Mouse (Mus musculus) cerebellum, adult 8-10 months (tissue): Measurements from ENCODE around the gene Fam19a3.
A peak's percentile ranks its signal among the peaks of the same experiment; 100 is the strongest.
"Not testable (repeated sequence)": the region's sequence is repeated elsewhere in the genome, so short reads cannot be mapped to it uniquely, and the experiment has no call there.

Source experiments
- DNase-seq: peaks from one replicate; pipeline ENCODE4 v3.0.0; 2022

Fam19a3 gene

DNA sequence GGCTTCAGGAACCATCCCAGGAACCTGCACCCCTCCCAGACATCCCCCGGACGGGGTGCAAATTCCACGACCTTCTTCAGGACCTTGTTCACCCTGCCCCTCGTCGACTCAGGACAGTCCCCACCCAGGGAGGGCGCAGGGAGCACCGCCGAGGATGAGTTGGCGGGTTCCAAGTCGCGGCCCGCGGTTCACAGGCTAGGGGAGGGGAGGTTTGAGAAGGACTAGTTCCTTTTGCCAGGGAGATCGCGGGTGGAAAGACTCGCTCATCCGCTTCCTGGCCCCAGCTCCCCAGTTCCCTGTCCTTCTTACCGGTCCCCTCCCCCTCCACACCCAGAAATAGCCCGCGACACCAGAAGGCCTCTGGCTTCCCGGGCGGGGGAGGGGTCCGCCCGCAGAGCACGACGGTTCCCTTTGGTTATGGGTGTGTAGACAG is at the start of gene Fam19a3:
Gene Fam19a3, minus strand, starts transcription at position 370 of the 433 bp plus-strand sequence.
- no peak for DNase-seq

DNA sequence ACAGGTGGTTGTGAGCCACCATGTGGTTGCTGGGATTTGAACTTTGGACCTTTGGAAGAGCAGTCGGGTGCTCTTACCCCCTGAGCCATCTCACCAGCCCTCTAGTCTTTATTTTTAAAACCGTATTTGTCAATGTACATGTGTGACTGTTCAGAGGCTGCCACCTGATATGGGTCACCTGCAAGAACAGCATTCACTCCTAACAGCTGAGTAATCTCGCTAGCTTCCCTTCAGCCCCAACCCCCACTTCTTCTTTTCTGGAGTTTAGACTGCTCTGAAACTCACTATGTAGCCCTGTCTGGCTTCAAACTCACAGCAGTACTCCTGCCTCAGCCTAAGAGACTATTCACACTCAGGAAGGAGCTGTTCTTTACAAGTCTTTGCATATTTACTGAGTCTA is 40.8 kb upstream of the Fam19a3 start:
- DNase-seq: no peak

DNA sequence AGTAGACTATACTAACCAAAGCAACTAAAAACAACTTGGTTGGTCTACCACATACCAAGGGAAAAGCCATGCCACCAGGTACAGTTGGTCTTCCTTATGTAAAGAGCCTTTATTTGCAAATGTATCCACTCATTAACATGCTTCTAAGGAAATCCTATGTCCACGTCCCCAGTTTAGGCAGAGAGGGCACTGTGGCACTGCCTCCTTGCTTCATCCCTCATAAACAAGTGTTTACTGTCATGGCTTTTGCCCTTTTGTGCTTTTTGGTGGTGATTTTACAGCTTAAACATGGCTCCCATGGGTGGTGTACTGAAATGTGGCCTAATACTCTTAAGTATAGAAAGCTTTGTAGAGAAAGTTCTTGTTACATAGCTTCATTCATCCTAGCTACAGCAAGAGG is 38.8 kb upstream of the Fam19a3 start:
- DNase-seq: no peak

DNA sequence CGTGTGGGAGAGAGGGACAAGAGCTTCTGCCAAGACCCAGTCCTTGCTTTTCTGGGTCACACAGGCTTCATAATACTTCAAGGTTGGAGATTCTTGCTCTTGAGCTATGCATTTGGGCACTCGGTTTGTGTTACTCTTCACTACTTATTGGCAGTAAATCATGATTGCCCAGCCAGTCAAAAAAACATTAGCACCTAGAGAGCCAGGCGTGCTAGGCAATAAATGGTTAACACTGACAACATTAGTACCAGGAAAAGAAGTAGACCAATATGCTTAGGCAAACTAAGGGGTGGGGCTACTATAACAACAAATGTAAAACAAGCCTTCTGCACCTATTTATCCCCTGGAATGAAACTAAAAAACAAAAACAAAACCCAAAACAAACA is 37.1 kb upstream of the Fam19a3 start:
- DNase-seq: no peak

DNA sequence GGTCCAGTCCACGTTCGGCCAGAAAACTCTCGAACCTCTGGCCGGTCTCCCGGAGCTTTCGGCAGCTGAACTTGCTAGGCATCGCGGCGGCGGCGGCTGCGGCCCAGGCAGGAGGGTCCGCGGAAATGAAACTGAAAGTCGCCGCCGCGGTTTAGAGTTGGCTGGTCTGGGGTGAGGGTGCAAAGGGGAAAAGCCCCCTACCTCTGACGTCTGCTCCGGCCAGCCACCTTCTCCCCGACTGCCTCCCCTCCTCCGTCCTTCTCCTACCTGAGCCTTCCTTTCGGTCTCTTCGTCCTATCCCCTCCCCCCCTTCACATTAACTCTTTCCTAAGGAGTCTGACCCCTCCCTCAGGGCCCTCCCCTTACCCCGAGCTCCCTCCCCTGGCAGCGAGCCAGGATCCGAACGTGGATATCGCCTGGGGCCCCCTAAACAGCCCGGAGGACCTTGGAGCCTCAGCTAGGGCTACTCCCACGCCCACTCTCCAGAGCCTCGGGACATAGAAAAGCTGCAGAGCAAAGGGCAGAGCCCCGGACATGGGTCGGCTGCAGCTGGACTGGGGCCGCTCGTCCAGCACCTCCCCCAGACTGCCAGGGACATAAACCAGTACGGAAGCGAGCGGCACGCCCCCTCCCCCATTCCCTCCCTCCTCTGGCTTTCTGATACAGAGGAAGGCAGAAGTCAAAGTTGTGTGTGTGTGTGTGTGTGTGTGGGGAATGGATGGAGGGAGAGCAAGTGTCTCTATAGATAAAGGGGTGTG is 36.5 kb upstream of the Fam19a3 start, which contains the start of gene Mov10:
Gene Mov10, minus strand, starts transcription at position 573 of the 758 bp plus-strand sequence.
- peak; percentile 19 for DNase-seq

DNA sequence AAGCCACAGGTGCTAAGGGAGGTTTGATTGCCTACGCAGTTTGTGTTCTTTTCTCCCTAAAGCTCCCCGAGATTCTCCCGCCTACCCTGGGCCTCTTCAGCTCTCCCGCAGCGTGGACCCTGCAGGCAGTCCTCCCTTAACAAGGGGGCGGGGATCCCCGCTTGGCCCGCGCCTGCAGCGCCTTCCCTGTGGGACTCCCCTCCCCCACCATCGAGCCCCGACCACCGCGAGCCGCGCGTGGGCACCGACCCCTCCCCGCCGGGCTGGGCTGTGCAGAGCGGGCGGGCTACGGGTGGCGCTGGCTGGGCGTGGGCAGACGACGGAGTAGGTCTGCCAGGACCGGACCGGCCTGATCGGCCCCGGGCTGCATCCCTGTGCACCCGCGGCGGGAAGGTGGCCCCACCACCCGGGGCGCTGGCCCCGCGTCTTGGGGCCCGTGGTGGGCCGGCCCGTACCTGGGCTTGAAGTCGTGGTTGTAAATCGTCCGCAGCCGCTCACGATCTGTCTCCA is 35.9 kb upstream of the Fam19a3 start:
- peak; percentile 10 for DNase-seq

DNA sequence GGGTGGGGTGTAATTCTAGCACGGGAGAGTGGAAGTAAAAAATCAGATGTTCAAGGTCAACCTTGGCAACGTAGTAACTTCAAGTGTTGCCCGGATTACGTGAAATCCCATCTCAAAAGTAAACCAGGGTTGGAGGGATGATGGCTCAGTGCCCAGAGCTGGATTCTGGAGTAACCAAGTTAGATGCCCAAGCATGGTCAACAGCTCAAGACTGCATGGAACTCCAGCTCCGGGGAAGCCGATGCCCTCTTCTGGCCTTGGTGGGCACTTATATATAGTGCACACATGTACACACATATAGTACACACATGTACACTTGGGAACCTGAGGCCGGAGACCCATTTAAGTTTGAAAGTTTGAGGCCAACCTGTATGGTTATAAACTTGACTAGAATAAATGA is 34.5 kb upstream of the Fam19a3 start:
- DNase-seq: no peak

DNA sequence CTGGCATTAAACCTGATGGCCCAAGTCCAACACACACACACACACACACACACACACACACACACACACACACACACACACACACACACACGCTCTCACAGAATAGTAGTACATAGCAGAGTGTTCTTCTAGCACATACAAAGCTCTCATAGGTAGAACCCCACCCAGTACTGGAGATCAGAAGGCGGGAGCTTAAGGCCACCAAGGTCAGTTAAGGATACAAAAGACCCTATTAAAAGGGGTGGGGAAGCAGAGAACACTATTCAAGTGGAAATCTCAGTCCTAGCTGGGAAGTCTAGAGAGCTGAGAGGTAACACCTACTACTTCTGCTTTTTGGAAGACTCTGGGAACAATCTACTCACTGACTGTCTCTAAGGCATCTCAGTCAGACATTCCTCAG is 33.7 kb upstream of the Fam19a3 start:
- DNase-seq: no peak

DNA sequence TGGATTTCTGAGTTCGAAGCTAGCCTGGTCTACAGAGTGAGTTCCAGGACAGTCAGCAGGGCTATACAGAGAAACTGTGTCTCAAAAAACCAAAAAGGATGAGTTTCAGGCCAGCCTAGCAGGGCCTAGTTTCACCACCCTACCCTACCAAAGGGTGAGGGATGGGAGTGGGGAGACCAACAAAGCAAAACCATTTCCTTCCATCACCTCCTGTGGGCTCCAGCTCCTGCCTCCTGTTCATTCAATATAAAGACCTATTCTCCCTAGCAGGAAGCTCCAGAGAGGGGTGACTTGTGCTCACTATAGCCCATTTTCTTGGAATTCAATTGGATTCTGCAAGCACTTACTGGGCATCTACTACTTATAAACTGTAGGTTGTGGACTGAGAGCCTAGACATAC is 33.1 kb upstream of the Fam19a3 start:
- no peak for DNase-seq

DNA sequence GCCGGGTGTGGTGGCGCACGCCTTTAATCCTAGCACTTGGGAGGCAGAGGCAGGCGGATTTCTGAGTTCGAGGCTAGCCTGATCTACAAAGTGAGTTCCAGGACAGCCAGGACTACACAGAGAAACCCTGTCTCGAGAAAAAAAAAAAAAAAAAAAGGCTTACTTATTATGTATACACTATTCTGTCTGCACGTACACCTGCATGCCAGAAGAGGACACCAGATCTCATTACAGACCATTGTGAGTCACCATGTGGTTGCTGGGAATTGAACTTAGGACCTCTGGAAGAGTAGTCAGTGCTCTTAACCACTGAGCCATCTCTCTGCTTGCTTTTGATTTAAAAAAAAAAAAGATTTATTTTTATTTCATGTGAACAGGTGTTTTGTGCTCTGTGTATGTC is 31.6 kb upstream of the Fam19a3 start:
- DNase-seq: not testable (repeated sequence)

DNA sequence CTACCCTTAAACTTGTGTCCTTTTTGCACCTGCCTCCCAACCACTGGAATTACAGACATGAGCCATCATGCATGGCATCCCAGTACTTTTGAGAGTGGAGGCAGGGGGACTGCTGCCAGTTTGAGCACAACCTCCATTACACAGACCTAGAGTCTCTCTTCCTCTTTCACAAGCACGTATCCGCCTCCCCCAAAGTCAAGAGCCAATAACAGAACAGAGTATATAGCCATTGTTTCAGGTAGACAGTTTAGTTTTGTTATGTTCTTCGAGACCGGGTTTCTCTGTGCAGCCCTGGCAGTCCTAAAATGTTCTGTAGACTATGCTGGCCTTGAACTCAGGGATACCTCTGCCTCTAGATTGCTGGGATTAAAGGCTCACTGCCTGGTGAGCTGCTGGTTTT is 30.6 kb upstream of the Fam19a3 start:
- DNase-seq: no peak

DNA sequence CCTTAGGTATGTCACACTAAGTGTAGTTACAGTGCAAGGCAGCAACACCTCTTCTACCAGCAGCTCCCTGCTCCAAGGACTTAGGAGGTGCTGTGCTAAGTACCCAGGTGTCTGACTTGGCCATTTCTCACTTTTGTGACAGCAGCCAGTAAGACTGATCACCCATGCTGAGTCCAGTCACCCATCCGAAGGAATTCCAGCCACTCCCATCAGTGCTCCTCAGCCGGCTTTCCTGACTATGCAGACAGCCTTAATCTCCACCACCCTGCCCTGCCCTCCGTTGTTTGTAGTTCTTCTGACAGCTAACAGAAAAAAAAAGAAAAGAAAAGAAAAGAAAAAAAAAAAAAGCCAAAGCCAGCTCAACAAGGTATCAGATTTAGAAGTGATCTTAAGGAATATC is 30.1 kb upstream of the Fam19a3 start:
- DNase-seq: no peak

DNA sequence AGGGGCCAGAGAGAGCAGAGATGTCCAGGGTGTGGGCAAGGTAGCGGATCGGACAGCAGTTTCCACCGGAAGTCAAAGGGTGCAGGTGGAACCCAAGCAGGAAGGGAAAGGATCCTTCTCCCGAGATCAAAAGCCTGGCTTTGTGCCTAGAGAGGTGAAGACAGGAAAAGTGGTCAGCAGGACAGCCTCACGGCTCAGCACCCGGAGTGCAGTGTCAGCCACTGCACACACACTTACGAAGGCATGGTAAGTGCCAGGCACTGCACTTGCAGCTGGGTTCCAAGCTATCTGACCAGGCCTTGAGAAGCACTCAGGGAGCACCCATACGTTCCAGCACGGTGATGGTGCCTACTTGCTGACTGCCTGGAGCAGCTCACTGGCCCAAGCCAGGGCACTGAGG is 23.9 kb upstream of the Fam19a3 start:
- DNase-seq: no peak

DNA sequence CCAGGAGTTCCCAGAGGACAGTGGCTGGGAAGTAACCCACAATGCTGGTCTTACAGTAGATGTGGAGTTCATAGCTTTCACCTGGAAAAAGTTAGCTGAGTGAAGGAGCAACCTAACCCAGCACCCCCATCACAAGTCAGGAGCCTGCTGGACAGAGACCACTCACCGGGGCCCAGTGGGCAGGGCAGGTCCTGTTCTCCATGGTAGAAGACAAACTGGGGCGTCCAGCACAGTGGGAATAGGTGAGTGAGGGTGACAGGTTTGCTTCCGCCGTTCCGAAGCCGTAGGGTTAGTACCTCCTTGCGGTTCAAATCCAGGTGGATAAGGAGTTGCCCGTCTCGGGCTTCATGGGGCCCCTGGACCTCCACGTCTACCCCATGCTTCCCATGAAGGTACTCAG is 22.7 kb upstream of the Fam19a3 start:
- no peak for DNase-seq

DNA sequence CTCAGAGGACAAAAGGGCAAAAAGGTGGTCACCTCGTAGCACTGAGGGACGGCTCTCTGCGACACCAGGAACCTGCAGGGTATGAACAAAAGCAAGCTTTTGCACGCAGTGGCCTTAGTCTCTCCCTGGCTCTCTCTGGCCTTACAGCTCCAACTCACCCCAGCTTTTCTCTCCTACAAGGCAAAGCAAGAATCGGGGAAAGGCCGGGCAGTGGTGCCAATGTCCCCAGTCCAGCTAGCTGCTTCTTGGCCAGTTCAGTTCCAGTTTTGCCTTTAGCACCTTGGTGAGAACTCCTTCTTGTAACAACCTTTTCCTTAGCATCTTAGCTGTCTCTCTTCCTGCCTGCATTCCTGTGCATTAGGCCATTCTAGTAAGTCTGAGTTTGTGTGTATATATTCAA is 19.8 kb upstream of the Fam19a3 start:
- DNase-seq: no peak

DNA sequence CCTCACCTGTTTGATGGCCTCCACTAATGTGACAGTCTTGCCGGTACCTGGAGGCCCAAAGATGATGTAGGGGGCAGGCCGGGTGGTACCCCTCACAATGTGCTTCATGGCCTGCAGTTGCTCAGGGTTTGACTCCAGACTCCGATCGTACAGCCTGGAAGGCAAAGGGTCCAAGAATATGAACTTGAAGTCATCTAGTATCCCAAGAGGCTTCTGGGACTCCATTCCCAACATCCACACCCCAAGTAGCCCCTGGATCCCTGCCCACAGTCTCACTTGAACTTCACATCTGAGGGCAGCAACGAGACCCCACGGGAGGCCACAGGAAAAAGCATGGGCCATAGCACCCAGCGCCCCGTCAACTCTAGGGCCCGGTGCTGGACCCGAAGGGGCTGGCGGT is 19.0 kb upstream of the Fam19a3 start:
- DNase-seq: no peak

DNA sequence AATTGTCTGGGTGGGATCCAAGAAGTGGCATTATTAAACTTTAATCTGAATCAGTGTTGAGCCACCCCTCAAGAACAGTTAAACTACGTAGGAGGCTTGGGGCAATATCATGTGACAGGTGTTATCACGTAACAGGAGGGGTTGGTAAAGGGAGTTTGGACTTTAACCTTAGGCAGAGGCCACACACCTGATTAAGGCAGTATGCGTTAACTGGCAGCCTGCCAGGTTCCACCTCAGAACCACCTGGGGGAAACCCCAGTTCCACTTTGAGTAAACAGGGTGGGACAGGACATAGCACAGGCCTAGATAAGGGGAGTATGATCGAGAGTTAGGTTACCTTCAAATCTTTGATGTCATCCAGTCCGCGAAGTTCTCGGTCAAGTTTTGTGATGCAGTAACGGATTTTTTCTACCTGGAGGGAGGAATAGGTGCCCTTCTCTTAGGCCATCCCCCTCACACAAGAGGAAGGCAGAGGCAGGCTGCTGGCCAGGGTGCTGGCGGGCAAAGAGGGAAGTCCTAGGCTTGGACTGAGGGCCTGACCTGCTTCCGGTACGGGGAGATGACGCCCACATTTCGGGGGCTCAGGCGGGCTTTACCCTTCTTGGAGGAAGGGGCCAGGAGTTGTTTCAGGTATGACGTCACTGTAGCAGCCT is 14.9 kb upstream of the Fam19a3 start:
- DNase-seq: no peak

DNA sequence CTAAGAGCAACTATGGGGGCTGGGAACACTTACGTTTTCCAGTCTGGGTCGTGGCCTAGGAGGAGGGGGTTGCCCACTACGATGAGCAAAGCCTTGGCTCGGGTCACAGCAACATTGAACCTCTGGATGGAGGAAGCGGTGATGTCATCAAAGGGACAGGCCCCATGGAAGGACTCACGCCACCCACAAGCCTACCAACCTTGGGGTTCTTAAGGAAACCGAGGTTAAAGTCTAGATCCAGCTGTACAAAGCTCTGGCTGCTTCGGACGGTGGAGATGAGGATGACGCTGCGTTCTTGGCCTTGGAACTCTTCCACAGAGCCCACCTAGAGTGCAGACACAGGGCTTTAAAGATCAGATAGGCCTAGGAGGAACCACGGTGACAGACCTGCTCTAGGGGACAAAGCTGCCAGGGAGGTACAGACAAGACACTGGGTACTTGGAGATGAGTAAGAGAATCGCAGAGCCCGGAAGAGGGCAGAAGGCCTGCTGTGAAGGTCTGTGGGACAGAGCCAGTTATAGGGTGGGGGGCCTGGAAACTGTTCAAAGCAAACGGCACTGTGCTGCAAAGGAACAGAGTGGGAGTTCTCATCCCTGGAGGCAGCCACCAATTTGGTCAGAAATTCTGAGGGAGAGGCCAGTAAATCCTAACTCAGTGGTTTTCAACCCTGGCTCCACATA is 14.2 kb upstream of the Fam19a3 start:
- DNase-seq: no peak

DNA sequence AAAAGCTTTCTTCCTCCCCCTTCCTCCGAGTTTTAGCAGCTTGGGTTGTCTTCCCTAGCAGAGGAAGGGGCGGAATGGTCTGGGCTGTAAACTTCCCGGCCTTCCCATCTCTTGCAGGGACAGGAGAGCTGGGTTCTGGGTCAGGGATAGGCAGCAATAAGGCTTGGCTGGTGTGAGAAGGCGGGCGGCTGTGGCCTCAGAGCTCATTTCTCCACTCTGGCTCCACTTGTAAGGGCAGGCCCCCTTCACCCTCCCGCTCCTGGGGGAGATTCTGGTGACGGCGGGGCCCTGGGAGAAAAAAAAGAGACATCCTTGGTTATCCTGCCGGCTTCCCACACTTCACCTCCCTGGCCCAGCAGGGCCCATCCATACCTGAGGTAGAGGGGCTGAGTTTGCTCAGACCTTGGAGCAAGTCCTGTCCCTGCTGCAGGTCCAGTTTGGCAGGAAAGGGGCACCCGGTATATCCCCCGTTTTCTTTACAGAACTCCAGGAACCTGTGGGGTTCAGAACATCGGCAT is 13.4 kb upstream of the Fam19a3 start:
- no peak for DNase-seq

DNA sequence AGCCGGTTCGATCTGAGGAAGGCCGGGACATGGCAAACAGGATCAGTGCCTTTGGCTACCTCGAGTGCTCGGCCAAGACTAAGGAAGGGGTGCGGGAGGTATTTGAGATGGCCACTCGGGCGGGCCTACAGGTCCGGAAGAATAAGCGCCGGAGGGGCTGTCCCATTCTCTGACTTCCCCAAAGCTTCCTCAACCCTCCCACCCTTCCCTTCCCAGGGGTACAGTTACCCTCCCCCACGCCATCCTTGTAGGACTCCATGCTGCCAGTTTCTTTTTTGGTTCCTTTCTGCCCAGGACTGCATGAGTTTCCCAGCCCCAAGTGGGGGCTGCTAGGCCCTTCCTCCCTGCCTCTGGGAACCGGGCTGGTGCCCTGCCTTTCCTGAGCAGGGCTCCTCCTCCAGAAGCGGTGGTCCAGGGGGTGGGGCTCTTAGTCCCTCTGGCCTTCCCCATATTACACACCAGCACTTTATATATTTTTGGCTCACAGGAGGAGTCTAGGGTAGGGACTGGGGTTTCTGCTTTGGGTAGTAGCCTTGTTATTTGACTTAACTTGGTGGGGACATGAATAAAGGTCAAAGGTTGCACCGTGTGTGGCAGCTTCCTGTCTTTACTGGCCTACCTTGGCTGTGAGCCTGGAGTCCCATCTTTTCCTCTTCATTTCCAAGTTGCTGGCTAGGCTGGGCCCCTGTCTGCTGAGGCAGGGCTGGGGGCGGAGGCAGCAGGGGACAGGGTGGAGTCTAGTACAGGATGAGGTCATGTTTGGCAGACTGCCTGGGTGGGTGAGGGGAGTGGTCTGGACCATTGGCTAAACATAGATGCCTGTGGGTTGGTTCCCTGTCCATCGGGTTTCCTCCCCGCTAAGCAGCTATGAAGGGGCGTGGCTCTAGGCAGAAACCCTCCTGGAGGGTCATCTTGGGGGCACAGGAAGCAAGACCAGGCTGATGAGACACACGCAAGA is 12.5 kb upstream of the Fam19a3 start:
- no peak for DNase-seq

DNA sequence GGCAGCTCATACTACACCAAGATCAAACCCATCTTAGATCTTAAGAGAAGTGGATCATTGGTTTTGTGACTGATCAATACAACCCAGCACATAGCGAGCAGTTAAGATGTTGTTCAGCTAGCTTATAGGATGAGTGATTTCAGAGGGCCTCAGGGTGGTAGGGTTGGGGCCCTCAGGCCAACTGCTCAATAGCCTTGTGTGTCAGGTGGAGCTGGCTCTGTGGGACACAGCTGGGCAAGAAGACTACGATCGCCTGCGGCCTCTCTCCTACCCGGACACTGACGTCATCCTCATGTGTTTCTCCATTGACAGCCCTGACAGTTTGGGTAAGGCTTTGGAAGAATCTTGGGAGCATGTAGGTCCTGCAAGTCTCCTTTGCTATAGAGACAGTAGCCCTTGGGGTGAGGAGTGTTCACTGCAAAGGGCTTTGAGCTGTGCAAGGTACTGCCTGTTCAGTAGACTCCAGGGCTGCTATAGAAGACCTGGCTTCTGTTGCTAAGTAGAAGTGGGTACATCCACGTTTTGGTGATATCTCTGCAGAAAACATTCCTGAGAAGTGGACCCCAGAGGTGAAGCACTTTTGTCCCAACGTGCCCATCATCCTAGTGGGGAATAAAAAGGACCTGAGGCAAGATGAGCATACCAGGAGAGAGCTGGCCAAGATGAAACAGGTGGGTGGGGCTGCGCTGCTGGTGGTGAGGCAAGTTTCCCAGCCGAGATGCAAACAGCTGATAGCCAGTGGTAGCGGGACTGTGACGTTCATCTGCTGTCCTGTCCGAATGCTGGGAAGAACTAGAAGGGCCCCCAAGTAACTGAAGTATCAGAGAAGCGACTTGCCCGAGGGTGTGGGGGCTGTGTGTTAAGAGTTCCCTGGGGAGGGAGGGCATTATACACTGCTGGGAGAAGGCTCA is 11.0 kb upstream of the Fam19a3 start:
- DNase-seq: no peak
